Mouse (Mus musculus) ES-Bruce4 (cell line): Measurements from ENCODE around the gene Zmat5. TPM values are rescaled to one million over a fixed set of nuclear protein-coding genes. Genes with fewer than 3 reads are reported as not detected.

Experiments used
- H3K27ac ChIP-seq: 2 replicates; pipeline ENCODE4 v1.5.1; 2012; ENCODE audit warnings: low read length, inconsistent platforms; ENCODE audit not compliant: insufficient read depth
- H3K27me3 ChIP-seq: 2 replicates; pipeline ENCODE4 v1.6.1; 2012; ENCODE audit warnings: mild to moderate bottlenecking, low read length, inconsistent platforms; ENCODE audit not compliant: control insufficient read depth, poor library complexity, insufficient read depth, severe bottlenecking
- H3K36me3 ChIP-seq: 2 replicates; pipeline ENCODE4 v1.6.1; 2012; ENCODE audit warnings: inconsistent platforms, mild to moderate bottlenecking, low read length, moderate library complexity; ENCODE audit not compliant: control insufficient read depth, poor library complexity, insufficient read depth, severe bottlenecking
- H3K4me1 ChIP-seq: one replicate; pipeline ENCODE4 v1.8.1; 2011; ENCODE audit warnings: low read length; ENCODE audit not compliant: control insufficient read depth, insufficient read depth
- H3K4me3 ChIP-seq: 2 replicates; pipeline ENCODE4 v1.5.1; 2011; ENCODE audit warnings: low read depth, mild to moderate bottlenecking, low read length
- H3K9ac ChIP-seq: 2 replicates; pipeline ENCODE4 v1.6.1; 2012; ENCODE audit warnings: low read depth, mild to moderate bottlenecking, inconsistent platforms; ENCODE audit not compliant: poor library complexity, severe bottlenecking
- H3K9me3 ChIP-seq: replicated peaks from 2 replicates; pipeline ENCODE4 v1.6.1; 2012; ENCODE audit warnings: mild to moderate bottlenecking, low read length, inconsistent platforms; ENCODE audit not compliant: control insufficient read depth, poor library complexity, insufficient read depth, severe bottlenecking
- CTCF ChIP-seq: IDR thresholded peaks from one replicate; pipeline ENCODE4 v1.8.1; 2011; ENCODE audit warnings: low read depth, low read length
- EP300 ChIP-seq: IDR thresholded peaks from 2 replicates; pipeline ENCODE4 v1.6.1; 2011; ENCODE audit warnings: low read depth, low read length; ENCODE audit not compliant: insufficient read depth
- POLR2A ChIP-seq: IDR thresholded peaks from one replicate; pipeline ENCODE4 v1.8.1; 2011; ENCODE audit warnings: low read length; ENCODE audit not compliant: insufficient read depth
- polyA plus RNA-seq: library from polyadenylated mRNA; stranded (reverse); fragments of >200 nt; gene quantifications from 2 replicates; pipeline ENCODE4 v1.2.4, GENCODE M21; 2011; ENCODE audit warnings: low read depth; ENCODE audit not compliant: missing spikeins, insufficient read depth, insufficient read length

Zmat5 gene
- polyA plus RNA-seq, 1 experiment: 19.3 TPM

DNA sequence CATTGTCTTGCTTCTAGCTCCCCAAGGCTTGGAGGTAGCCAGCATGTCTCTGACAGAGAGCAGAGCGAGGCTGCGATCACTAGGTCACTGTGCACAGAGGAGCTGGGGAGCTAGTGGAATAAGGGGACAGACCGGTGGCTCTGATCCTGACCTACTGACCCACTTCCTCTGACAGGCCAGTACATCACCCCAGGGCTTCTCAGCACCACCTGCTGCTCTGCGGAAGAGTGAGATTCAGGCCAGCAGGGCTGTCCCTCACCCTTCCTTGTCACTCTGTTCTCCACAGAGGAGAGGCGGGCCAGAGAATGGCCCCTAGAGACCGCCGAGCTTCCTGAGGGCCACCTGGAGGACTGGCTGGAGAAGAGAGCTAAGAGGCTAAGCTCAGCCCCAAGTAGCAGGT is 27.3 kb downstream of the Zmat5 start:
- Histone ChIP-seq H3K4me1 (peaks cover 2% of the 10 kb centered on the region), H3K27me3 (no peaks in the 10 kb centered on the region), H3K36me3 (no peaks in the 10 kb centered on the region), H3K9ac (no peak overlapping the region), H3K4me3 (no peak overlapping the region), H3K9me3 (no peaks in the 10 kb centered on the region), H3K27ac (no peak overlapping the region)
- TF ChIP-seq CTCF: no peak
- TF ChIP-seq POLR2A: no peak
- TF ChIP-seq EP300: no peak

DNA sequence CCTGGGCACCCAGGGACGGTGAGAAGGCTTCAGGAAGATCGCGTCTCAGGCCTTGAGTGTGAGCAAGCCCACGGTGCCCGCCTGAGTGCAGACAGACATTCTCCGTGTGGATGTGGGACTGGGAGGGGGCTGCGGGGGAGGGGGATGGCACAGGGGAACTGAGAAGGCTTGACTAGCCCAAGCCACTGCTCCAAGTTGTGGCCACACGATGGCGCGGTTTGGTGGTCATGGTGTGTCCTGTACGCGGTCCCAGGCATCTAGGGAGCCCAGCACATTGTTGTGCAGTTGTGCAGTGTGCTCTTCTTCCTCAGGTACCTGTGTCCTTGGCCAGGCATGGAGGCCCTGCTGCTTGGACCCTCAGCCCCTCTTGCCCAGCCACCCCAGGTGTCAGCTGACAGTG is 29.7 kb downstream of the Zmat5 start:
- Histone ChIP-seq H3K27ac (no peak overlapping the region), H3K4me1 (peaks cover 2% of the 10 kb centered on the region), H3K4me3 (peak overlapping the region; percentile 14; the same call in 1 of the 2 replicates), H3K36me3 (no peaks in the 10 kb centered on the region), H3K27me3 (no peaks in the 10 kb centered on the region), H3K9me3 (no peaks in the 10 kb centered on the region), H3K9ac (no peak overlapping the region)
- TF ChIP-seq EP300 (peak; percentile 52; the same call in 1 of the 2 replicates), CTCF (peak; percentile 88), POLR2A (no peak)

DNA sequence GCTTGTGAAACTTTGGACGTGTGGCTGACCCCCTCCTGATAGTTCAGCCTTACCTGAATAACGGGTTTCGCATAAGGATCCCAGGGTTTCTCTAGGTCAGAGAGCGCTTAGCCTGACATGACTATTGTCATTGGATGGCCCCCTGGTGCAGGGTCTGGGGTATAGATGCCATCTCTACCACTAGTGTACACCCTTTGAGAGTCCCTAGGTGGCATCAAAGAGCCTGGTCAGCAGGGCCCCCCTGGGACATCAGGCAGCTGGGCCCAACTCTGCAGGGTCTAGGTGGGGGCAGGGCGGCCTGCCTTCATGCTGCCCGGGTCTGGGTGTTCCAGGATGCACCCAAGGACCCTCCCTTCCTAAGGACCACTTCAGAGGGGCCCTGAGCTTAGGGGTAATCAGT is 31.9 kb downstream of the Zmat5 start:
- no peak for TF ChIP-seq EP300
- TF ChIP-seq CTCF: no peak
- no peak for TF ChIP-seq POLR2A
- Histone ChIP-seq H3K27ac (no peak overlapping the region; the same call in 1 of the 2 replicates), H3K9me3 (no peaks in the 10 kb centered on the region), H3K4me3 (no peak overlapping the region), H3K27me3 (no peaks in the 10 kb centered on the region), H3K36me3 (no peaks in the 10 kb centered on the region), H3K4me1 (peaks cover 2% of the 10 kb centered on the region), H3K9ac (peak overlapping the region; percentile 29; the same call in 1 of the 2 replicates)

DNA sequence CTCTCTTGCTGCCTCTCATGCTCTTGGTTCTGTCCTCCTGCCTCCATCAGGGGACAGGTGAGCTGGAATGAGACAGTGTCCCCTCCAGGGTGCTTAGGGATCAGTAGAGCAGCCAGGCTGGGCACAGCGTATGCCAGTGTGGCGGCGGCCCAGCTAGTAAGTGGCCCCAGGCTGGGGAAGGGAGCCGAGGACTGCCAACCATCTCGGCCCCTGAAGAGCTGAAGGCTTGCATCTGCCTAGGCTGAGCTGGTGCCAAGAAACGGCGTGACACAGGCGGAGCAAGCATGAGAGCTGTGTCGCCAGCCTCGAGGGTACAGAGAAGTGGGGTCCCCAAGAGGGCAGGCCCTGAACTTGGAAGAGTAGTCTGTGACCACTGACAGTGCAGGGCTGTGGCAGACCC is 33.2 kb downstream of the Zmat5 start:
- Histone ChIP-seq H3K4me3 (0 out of 2 replicates have a peak overlapping the region, but pooled peaks have one; percentile 6), H3K36me3 (no peaks in the 10 kb centered on the region), H3K27me3 (no peaks in the 10 kb centered on the region), H3K9ac (no peak overlapping the region), H3K27ac (no peak overlapping the region), H3K4me1 (peaks cover 2% of the 10 kb centered on the region), H3K9me3 (no peaks in the 10 kb centered on the region)
- TF ChIP-seq POLR2A: no peak
- TF ChIP-seq CTCF: no peak
- no peak for TF ChIP-seq EP300

DNA sequence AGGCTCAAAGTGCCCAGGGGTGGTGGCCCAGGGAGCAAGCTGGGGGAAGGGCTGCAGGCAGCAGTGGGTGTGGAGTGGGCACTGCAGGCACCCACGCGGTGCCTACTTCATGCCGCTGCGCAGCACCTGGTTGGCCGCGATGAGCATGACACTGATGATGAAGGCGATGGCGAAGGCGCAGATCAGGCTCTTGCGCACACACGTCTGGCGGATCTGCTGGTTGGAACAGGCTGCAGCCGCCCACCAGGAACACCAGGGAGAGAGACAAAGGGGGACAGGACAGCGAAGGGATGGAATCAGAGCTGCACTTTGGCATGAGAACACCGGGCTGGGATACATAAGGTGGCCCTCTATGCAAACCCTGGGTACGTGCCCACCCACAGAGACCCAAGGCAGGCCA is 34.2 kb downstream of the Zmat5 start:
- H3K4me3 ChIP-seq: peak overlapping the region; percentile 24; the same call in 1 of the 2 replicates
- peaks cover 2% of the 10 kb centered on the region for H3K4me1 ChIP-seq
- TF ChIP-seq POLR2A (no peak), EP300 (no peak), CTCF (no peak)
- H3K27me3 ChIP-seq: no peaks in the 10 kb centered on the region
- H3K27ac ChIP-seq: no peak overlapping the region
- no peaks in the 10 kb centered on the region for H3K36me3 ChIP-seq
- no peak overlapping the region for H3K9ac ChIP-seq
- no peaks in the 10 kb centered on the region for H3K9me3 ChIP-seq

DNA sequence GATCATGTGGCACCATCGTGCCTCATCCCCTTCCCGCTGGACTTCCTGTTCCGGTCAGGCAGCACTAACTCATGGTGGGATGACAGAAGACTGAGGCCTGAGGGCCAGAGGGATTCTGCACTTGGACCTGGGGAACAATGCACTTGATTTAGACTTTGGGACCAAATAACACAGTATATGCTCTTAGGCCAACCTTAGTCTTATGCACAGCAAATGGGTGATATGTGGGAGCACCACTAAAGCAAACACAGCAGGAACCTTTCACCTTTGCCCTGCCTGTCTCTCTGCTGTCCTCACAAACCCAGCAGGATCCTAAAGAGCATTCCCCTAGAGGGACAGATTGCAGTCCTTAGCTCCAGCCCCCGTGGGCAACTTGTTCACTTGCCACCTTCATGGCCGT is 36.3 kb downstream of the Zmat5 start:
- no peak overlapping the region for H3K27ac ChIP-seq
- no peak overlapping the region for H3K4me3 ChIP-seq
- no peaks in the 10 kb centered on the region for H3K9me3 ChIP-seq
- TF ChIP-seq CTCF (no peak), EP300 (no peak), POLR2A (no peak)
- no peaks in the 10 kb centered on the region for H3K36me3 ChIP-seq
- no peak overlapping the region for H3K9ac ChIP-seq
- H3K4me1 ChIP-seq: peaks cover 2% of the 10 kb centered on the region
- 0 out of 2 replicates have a peak, but pooled peaks cover 1% of the 10 kb centered on the region for H3K27me3 ChIP-seq
